Mouse (Mus musculus): ENCODE measurements at regions not wholly inside any gene's neighbourhood (a gene's known extent, or its start where the extent isn't known, plus 50 kb on each side); places are given as distances from the start of the nearest gene placed in this dataset.

- DNase-seq (ENCODE audit: low spot score) = no peak
Measured at GRCm38 (mm10) chr12:55926276-55926973, 90.3 kb downstream of the Brms1l start.
